Mouse (Mus musculus): ENCODE measurements around the gene Prcp. TPM values are rescaled to one million over a fixed set of nuclear protein-coding genes. Genes with fewer than 3 reads are reported as not detected.

Gene Prcp
- polyA plus RNA-seq, 1 experiment from 2014 or later = 14.5 TPM

DNA sequence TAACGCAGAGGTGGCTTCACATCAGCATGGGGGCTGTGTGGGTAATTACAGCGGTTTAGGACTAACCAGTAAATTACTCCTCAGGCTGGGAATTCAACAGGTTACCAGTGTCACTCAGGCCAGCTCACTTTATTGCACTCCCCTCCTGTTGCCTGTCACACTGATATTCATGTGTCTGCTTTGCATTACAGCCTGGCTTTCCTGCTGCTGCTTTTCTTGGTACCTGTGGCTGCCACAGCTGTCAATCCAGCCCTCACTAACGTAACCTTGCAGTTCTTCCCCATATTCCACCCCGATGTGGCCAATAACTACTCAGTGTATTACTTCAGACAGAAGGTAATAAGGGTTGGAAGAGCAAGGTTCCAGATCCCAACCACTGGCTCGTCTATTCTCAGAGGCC lies 65.5 kb downstream of the Prcp start:
- DNase-seq (ENCODE audit: low spot score) (no peak), ATAC-seq (no peak)
- Histone ChIP-seq H3K9me3 (replicated peaks; ENCODE audit: control insufficient read depth, low read length) (no peaks in the 10 kb centered on the region), H3K9ac (ENCODE audit: low read length) (no peak overlapping the region), H3K36me3 (ENCODE audit: control insufficient read depth, insufficient read depth, low read length) (no peaks in the 10 kb centered on the region), H3K27ac (ENCODE audit: low read depth, low read length) (no peak overlapping the region), H3K27me3 (replicated peaks; ENCODE audit: control insufficient read depth, insufficient read depth, low read length) (no peaks in the 10 kb centered on the region), H3K4me3 (ENCODE audit: low read depth, low read length) (no peak overlapping the region), H3K4me2 (ENCODE audit: low read length) (no peak overlapping the region), H3K4me1 (ENCODE audit: control insufficient read depth, insufficient read depth, low read length) (no peaks in the 10 kb centered on the region)
- 68% methylated on average over 5 of the region's 5 CpGs for WGBS

DNA sequence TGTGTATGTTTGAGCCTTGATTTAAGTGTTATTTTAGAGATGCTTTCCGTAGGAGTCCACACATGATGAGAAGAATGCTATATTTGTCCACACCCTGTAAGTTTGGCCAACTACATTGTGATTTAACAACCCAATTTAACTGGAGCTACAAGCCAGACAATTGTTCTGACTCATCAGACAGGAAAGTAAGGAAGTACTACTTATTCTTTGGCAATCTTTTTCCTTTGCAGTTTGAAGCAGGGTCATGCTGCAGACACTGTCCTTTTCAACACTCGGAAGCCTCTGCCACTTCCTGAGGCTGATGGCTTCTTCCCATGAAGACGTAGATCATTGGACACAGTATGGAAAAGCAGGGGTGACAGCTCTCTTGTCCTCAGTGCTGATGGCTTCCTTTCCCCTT lies 76.5 kb downstream of the Prcp start:
- no peaks in the 10 kb centered on the region for H3K9me3 ChIP-seq (replicated peaks; ENCODE audit: control insufficient read depth, low read length)
- WGBS = 92% methylated on average over 3 of the region's 3 CpGs
- H3K36me3 ChIP-seq (ENCODE audit: control insufficient read depth, insufficient read depth, low read length) = no peaks in the 10 kb centered on the region
- H3K4me1 ChIP-seq (ENCODE audit: control insufficient read depth, insufficient read depth, low read length) = no peaks in the 10 kb centered on the region
- H3K9ac ChIP-seq (ENCODE audit: low read length) = no peak overlapping the region
- no peak overlapping the region for H3K4me2 ChIP-seq (ENCODE audit: low read length)
- no peak overlapping the region for H3K27ac ChIP-seq (ENCODE audit: low read depth, low read length)
- no peak for DNase-seq (ENCODE audit: low spot score)
- no peaks in the 10 kb centered on the region for H3K27me3 ChIP-seq (replicated peaks; ENCODE audit: control insufficient read depth, insufficient read depth, low read length)
- no peak for ATAC-seq
- no peak overlapping the region for H3K4me3 ChIP-seq (ENCODE audit: low read depth, low read length)

DNA sequence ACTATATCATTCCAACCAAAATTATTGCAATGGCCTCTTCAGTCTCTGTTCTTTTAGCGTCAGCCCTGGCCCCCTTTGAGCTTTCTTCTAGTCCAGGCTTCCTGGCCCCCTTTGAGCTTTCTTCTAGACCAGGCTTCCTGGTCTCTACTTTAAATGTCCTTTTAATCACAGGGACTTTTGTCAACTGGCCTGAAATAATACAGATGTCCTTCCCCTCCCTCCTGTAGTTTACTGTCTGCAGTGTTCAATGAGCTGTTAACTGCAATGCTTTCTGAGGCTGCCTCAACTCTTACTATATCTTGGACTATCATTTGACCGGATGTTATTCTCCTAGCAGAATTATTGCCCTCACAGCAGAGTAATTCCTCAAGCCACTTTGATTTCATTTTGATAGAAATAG lies 77.9 kb downstream of the Prcp start:
- Histone ChIP-seq H3K36me3 (ENCODE audit: control insufficient read depth, insufficient read depth, low read length) (no peaks in the 10 kb centered on the region), H3K27ac (ENCODE audit: low read depth, low read length) (no peak overlapping the region), H3K9me3 (replicated peaks; ENCODE audit: control insufficient read depth, low read length) (no peaks in the 10 kb centered on the region), H3K4me1 (ENCODE audit: control insufficient read depth, insufficient read depth, low read length) (no peaks in the 10 kb centered on the region), H3K9ac (ENCODE audit: low read length) (no peak overlapping the region), H3K4me3 (ENCODE audit: low read depth, low read length) (no peak overlapping the region), H3K27me3 (replicated peaks; ENCODE audit: control insufficient read depth, insufficient read depth, low read length) (no peaks in the 10 kb centered on the region), H3K4me2 (ENCODE audit: low read length) (no peak overlapping the region)
- WGBS = 84% methylated on average over 2 of the region's 2 CpGs
- ATAC-seq (no peak), DNase-seq (ENCODE audit: low spot score) (no peak)

DNA sequence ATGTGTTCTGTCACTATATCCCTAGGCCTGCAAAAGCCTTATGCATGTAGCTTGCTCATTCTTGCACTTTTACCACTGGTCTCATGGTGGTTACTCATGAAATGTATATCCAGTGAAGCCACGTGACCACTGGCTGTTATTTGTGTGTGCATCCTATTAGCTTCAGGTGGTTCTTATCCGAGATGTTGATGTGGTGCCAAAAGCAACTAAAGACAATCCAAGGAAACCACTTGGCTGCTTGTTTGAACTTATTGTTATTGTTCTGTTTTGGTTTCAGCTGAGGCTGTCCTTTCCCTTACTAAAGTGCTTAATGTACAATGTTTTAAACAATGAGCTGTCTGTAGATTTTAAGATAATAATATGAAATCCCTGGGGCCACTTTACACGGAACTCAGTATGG lies 85.5 kb downstream of the Prcp start:
- Histone ChIP-seq H3K27ac (ENCODE audit: low read depth, low read length) (no peak overlapping the region), H3K4me2 (ENCODE audit: low read length) (no peak overlapping the region), H3K36me3 (ENCODE audit: control insufficient read depth, insufficient read depth, low read length) (no peaks in the 10 kb centered on the region), H3K9me3 (replicated peaks; ENCODE audit: control insufficient read depth, low read length) (no peaks in the 10 kb centered on the region), H3K4me3 (ENCODE audit: low read depth, low read length) (no peak overlapping the region), H3K9ac (ENCODE audit: low read length) (no peak overlapping the region), H3K4me1 (ENCODE audit: control insufficient read depth, insufficient read depth, low read length) (no peaks in the 10 kb centered on the region), H3K27me3 (replicated peaks; ENCODE audit: control insufficient read depth, insufficient read depth, low read length) (no peaks in the 10 kb centered on the region)
- DNase-seq (ENCODE audit: low spot score) (no peak), ATAC-seq (no peak)
- 76% methylated on average over 3 of the region's 3 CpGs for WGBS

DNA sequence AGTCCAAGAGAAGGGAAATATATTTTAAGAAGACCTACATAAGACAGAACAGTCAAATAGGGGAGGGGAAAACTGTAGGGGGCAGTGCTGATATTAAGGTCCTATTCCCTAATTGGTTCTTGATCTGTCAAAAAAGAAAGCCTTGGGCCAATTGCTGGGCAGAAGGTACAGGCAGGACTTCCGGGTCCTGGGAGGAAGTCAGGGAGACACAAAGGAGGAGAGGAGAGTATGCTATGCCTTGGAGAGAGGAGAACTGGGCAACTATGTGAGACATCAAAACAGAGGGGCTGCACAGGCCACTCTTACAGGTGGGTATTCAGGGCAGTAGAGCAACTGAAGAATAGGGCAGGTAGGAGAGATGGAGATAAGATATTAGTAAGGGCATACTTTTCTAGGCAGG lies 87.6 kb downstream of the Prcp start:
- no peak overlapping the region for H3K9ac ChIP-seq (ENCODE audit: low read length)
- ATAC-seq (no peak), DNase-seq (ENCODE audit: low spot score) (no peak)
- H3K27ac ChIP-seq (ENCODE audit: low read depth, low read length) = no peak overlapping the region
- H3K27me3 ChIP-seq (replicated peaks; ENCODE audit: control insufficient read depth, insufficient read depth, low read length) = no peaks in the 10 kb centered on the region
- H3K4me1 ChIP-seq (ENCODE audit: control insufficient read depth, insufficient read depth, low read length) = no peaks in the 10 kb centered on the region
- H3K4me2 ChIP-seq (ENCODE audit: low read length) = no peak overlapping the region
- H3K36me3 ChIP-seq (ENCODE audit: control insufficient read depth, insufficient read depth, low read length) = no peaks in the 10 kb centered on the region
- no peaks in the 10 kb centered on the region for H3K9me3 ChIP-seq (replicated peaks; ENCODE audit: control insufficient read depth, low read length)
- H3K4me3 ChIP-seq (ENCODE audit: low read depth, low read length) = no peak overlapping the region
- 55% methylated on average over 1 of the region's 1 CpGs for WGBS

DNA sequence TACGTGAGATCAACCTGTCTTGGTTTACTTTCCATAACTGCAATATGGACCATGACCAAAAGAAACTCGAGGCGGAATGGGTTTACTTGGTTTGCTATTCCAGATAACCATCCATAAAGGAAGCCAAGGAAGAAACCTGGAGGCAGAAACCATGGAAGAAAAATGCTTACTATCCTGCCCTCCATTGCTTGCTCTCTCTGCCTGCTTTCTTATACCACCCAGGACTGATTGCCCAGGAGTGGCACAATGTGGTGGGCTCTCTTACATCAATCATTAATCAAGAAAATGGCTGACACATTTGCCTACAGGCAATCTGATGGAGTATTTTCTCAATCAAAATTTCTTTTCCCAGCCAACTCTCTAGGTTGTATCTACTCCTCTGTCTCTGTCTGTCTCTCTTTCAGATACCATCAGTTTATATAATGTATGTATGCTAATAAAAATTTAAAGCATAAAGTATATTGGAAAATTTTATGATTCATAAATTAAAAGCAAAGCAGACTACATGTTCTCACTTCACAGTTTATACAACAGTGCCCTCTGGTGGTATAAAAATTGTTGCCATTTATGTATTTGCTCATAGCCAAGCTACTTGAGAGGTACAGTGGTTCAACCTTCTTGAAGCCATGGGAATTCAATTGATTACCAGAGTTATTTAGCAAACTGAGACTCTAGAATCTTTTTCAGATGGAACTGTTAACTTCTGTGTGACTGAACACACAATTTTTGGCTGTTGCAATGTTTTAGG lies 90.7 kb downstream of the Prcp start:
- Histone ChIP-seq H3K4me3 (ENCODE audit: low read depth, low read length) (no peak overlapping the region), H3K36me3 (ENCODE audit: control insufficient read depth, insufficient read depth, low read length) (no peaks in the 10 kb centered on the region), H3K9me3 (replicated peaks; ENCODE audit: control insufficient read depth, low read length) (no peaks in the 10 kb centered on the region), H3K4me2 (ENCODE audit: low read length) (no peak overlapping the region), H3K4me1 (ENCODE audit: control insufficient read depth, insufficient read depth, low read length) (no peaks in the 10 kb centered on the region), H3K27me3 (replicated peaks; ENCODE audit: control insufficient read depth, insufficient read depth, low read length) (no peaks in the 10 kb centered on the region), H3K9ac (ENCODE audit: low read length) (no peak overlapping the region), H3K27ac (ENCODE audit: low read depth, low read length) (no peak overlapping the region)
- ATAC-seq = peak; percentile 74
- DNase-seq (ENCODE audit: low spot score) = peak; percentile 92
- 86% methylated on average over 3 of the region's 3 CpGs for WGBS

DNA sequence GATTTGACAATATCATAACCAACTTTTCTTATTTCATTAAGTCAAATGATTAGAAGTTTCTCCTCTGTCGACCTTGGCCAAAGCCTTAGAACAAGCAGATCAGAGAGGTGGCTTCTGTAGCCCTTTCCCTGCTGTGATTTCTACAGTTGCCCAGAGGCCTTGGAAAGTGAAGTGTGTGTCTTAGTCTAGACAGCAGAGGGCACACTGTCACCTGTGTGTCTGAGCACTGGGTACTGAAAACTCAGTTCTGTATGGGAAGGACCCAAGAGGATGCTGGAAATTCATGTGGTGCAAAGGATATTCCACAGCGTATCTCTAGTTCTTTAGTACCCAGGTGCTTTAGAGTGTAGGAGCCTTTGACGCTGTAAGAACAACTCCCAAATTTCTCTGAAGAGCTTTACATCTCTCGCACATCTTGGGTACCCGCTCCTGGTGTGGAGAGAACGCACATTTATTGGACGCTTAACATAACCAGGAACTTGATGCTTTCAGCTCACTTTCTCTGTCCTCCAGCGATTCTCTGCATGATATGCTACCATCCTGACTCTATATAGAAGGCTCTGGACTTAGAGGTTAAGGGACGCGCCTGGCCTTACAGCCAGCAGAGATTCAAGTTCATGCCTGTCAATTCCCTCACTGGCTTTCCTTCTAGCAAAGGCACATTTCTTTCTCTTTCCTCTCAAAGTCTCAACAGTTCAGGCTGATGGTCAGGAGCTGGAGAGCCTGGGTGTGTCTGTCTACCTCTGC lies 93.3 kb downstream of the Prcp start:
- Histone ChIP-seq H3K4me3 (ENCODE audit: low read depth, low read length) (no peak overlapping the region), H3K27me3 (replicated peaks; ENCODE audit: control insufficient read depth, insufficient read depth, low read length) (no peaks in the 10 kb centered on the region), H3K27ac (ENCODE audit: low read depth, low read length) (no peak overlapping the region), H3K36me3 (ENCODE audit: control insufficient read depth, insufficient read depth, low read length) (no peaks in the 10 kb centered on the region), H3K9me3 (replicated peaks; ENCODE audit: control insufficient read depth, low read length) (no peaks in the 10 kb centered on the region), H3K9ac (ENCODE audit: low read length) (no peak overlapping the region), H3K4me2 (ENCODE audit: low read length) (no peak overlapping the region), H3K4me1 (ENCODE audit: control insufficient read depth, insufficient read depth, low read length) (no peaks in the 10 kb centered on the region)
- ATAC-seq = peak; percentile 88
- WGBS = 61% methylated on average over 10 of the region's 10 CpGs
- peak; percentile 75 for DNase-seq (ENCODE audit: low spot score)

DNA sequence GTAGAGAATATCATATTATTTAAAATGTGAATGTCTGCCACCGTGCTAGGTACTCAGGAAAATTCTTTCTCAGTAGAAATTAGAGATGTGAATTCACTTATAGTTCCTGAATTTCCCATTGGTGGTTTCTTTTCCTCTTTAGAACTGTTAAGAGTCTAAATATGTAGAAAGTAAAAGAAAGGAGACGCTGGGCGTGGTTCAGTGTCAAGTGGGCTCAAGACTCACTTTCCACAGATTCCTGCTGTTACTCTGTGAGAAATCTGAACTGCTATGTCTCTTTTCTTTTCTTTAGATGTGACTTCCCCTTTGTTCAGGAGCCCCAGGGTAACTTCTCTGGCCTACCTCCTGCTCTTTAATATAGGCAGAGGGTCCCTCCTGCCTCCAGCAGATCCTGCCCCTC lies 103.2 kb downstream of the Prcp start:
- H3K4me1 ChIP-seq (ENCODE audit: control insufficient read depth, insufficient read depth, low read length) = no peaks in the 10 kb centered on the region
- DNase-seq (ENCODE audit: low spot score) = no peak
- no peak overlapping the region for H3K27ac ChIP-seq (ENCODE audit: low read depth, low read length)
- no peaks in the 10 kb centered on the region for H3K36me3 ChIP-seq (ENCODE audit: control insufficient read depth, insufficient read depth, low read length)
- WGBS = 91% methylated on average over 3 of the region's 3 CpGs
- no peak overlapping the region for H3K4me2 ChIP-seq (ENCODE audit: low read length)
- no peaks in the 10 kb centered on the region for H3K27me3 ChIP-seq (replicated peaks; ENCODE audit: control insufficient read depth, insufficient read depth, low read length)
- no peak for ATAC-seq
- H3K9me3 ChIP-seq (replicated peaks; ENCODE audit: control insufficient read depth, low read length) = no peaks in the 10 kb centered on the region
- no peak overlapping the region for H3K9ac ChIP-seq (ENCODE audit: low read length)
- no peak overlapping the region for H3K4me3 ChIP-seq (ENCODE audit: low read depth, low read length)

DNA sequence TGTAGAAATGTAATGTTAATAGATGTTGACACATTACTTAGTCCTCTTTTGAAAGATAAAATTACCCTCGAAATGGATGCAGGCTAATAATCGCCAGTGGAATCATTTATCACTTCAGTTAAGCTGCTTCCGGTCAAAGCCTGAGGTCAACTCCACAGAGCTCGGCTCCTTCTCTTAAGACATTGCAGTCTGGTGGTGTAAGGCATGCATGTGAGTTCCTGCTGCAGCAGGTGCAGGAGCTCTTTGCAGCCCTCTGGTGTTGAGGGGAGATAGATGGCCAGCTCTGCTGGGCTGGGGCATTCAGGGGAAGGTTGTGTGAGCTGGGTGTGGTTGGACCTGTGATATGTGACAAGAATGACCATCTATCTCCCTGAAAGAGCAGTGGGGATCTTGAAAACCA lies 104.0 kb downstream of the Prcp start:
- no peaks in the 10 kb centered on the region for H3K9me3 ChIP-seq (replicated peaks; ENCODE audit: control insufficient read depth, low read length)
- H3K4me3 ChIP-seq (ENCODE audit: low read depth, low read length) = no peak overlapping the region
- H3K27ac ChIP-seq (ENCODE audit: low read depth, low read length) = no peak overlapping the region
- DNase-seq (ENCODE audit: low spot score) (no peak), ATAC-seq (no peak)
- H3K9ac ChIP-seq (ENCODE audit: low read length) = no peak overlapping the region
- H3K36me3 ChIP-seq (ENCODE audit: control insufficient read depth, insufficient read depth, low read length) = no peaks in the 10 kb centered on the region
- WGBS = 80% methylated on average over 4 of the region's 4 CpGs
- no peak overlapping the region for H3K4me2 ChIP-seq (ENCODE audit: low read length)
- H3K4me1 ChIP-seq (ENCODE audit: control insufficient read depth, insufficient read depth, low read length) = no peaks in the 10 kb centered on the region
- no peaks in the 10 kb centered on the region for H3K27me3 ChIP-seq (replicated peaks; ENCODE audit: control insufficient read depth, insufficient read depth, low read length)

Data from forebrain, embryonic 14.5 days (tissue).